Mouse (Mus musculus) adrenal gland, adult 18-20 months (tissue): Measurements from ENCODE around the gene Tdrd12. TPM values are rescaled to one million over a fixed set of nuclear protein-coding genes. Genes with fewer than 3 reads are reported as not detected.
"Not testable (repeated sequence)": the region's sequence is repeated elsewhere in the genome, so short reads cannot be mapped to it uniquely, and the experiment has no call there.

Experiments
- DNase-seq, 2 experiments: peaks; one replicate each; pipeline ENCODE4 v3.0.0; 2021 to 2022; ENCODE audit warnings: low spot score in 2 of 2
- long read RNA-seq, 2 experiments: library from polyadenylated mRNA; stranded (forward); transcript quantifications; one replicate each; pipeline ENCODE4 v2.0.0; 2021
- total RNA-seq, 2 experiments: library from RNA; stranded (reverse); gene quantifications; 1 replicate in 1 of 2; 2 replicates in 1 of 2; pipeline ENCODE4 v1.2.3; 2021

Gene Tdrd12
- under 1 TPM; 0.07 to 0.10 TPM for total RNA-seq
- long read RNA-seq, experiment 1: 0 reads
- long read RNA-seq, experiment 2: 0 reads

DNA sequence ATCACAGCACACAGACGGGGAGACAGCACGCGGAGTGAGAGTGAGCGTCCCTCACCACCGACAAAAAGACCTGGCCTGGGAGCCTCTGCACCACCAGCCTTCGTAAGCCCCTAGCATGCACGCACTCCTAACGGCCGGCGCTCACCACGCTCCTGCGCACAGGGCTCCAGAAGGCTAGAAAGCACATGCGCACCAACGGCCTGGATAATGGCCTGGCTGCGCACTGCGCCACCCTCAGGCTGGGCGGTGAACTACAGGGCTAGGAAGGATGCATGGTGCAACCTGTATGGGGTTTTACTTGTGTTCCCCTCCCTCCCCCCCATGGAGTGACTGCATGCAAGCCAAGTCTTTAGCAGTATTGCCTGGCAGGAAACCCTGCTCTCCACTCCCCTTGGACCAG is at the start of gene Tdrd12:
Gene Tdrd12 (minus strand): TSS at position 184 of the 400 bp plus-strand sequence.
- DNase-seq: no peak

DNA sequence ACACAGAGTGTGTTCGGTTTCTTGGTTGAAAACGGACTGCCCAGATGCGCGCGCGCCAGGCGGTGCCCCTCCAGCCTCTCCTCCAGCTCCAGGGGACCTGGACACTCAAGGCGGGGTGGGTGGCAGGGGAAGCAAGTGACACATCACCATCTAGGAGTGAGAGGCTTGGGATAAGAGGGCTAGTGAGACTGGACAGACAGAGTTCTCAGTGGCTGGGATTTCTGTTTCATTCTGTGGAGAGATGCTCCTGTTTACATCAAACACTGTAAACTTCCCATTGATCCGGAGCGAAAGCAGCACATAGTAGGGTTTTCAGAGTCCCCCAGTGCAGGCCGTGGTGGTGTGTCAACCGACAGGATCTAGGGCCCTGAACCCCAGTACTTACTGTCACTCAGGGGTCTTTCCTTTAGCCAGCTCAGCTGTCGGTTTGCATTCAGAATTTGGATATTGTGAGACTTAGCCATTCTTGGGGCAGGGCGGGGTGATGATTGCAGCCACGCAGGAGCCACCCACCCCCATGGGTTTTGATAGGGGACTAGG is 49.4 kb upstream of the Tdrd12 start:
- DNase-seq: no peak

DNA sequence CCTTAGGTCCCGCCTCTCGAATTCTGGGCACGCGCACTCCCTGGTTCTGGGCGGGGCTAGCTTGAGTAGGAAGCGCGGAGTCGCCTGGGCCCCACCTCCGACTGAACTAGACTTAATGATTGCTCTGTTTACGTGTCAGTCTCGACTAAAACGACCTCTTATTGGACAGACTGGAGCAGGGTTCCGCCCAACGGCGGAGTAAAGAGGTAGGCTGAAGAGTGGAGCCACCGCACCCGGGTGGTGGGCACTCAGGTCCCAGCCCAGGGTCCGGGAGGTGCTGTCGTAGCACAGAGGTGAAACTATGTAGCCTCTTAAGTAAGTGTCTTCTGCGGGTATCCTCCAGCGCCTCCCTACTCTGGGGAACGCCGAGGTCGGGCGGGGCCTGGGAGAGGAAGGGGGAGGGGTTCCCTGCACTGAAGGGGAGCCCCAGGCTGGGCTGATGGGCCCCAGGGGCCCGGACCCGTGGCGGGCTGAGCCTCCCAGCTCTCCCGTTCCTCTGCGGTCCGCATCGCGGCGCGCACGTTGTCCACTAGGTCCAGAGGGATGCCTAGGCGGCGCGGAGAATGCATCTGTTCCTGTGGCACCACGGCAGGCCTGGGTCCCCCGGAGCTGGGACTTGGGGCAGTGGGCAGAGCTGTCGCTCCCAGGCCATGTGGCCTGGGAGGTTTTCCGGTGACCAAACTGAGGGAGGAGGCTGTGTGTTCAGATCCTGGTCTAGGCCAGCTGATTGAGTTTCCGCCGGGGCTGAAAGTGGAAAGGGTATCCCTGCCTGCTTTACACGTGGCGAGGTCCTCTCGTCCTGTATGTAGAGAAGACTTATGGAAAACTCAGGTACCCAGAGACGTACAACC is 48.7 kb upstream of the Tdrd12 start, which contains the start of gene Ankrd27:
Gene Ankrd27 (plus strand): TSS at position 190 of the 851 bp plus-strand sequence.
- DNase-seq: peak; percentile 86 to 90

DNA sequence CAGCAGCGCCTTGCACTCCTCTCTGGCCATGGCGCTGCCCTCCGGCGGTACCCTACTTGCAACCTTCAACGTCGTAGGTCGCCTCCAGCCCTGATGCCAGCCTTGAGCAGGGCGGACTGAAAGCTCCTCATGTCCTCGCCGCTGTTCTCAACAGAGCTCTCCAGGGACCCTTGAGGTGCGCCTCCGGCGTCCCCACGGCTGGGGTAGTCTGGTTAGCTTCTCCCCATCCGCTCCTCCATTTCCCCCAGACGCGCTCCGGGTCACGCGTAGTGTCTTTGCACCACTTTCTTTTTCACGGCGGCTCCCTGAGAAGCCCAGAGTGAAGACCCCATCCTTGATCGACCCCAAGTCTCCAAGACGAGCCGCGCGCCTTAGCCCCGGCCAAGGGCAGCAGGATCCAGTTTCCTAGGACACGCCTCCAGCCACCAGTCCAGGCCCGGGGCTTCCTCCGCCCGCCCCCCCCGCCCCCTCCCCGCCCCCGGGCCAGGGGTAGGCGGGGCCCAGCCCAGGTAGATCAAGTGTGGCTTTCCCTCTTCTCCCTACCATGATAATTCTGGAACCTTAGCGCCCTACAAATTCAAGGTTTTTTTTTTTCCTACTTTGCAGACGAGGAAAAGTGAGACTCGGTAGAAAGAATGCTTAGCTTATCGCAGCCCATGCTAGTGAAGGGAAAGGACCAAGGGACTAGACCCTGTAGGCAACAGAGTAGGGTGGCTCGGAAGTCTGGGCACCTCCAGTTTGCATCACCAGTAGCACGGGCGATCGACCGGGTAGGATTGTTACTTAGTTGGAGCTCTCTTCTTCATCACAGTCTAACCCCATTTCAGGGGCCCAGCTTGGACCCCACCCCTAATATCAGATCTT is 47.9 kb upstream of the Tdrd12 start, which contains the start of gene Rgs9bp:
Gene Rgs9bp (minus strand): TSS at position 392 of the 864 bp plus-strand sequence.
- peak; percentile 27 to 40 for DNase-seq

DNA sequence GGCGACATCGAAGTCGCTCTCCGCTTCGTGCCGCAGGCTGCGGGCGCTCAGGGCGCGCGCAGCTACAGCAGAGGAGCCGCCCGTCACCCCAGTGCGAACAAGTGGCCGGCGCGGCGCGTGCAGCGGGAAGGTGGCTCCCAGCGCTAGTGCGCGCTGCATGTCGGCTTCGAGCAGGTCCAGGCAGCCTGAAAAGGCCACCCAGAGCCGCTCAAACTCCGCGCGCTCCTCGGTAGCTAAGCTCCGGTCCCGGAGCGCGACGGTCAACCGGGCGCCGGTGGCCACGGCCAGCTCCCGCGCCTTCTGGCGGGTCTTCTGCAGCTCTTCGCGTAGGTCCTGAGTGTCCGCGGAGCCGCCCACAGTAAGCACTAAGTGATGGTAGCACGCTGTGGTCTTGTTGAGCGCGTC is 47.2 kb upstream of the Tdrd12 start:
- peak in 1 of 2 experiments; percentile 31 for DNase-seq

DNA sequence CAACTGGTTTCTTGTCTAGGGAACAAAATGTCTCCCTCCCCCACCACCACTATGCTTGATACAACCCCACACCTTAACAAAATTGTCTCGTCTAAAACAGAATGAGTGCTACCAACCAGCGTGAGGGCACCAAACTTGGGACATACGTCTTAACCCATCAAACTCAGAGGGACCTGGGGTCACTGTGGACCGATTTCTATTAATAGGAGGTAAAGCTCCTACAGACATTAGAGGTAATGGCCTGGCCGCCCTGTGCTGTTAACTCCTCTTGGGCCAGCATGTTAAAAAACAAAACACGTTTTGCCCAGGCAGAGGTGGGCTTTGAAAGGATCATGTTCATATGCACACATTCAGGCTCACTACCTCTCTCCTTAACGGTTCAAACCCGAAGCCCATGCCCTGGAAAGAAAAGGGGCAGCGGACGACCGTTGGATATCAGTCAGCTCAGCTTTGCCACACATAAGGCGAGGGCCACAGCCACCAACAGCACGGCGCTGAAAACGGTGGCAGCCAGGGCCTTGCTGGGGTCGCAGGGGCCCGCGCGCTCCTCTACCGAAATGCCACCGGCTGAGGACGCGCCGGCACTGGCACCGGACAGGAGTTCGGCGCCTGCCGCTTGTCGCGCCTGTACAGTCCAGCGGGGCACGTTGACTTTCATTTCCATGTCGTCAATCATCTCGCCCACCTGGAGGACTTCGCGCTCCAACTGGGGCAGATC is 46.7 kb upstream of the Tdrd12 start:
- DNase-seq: peak in 1 of 2 experiments; percentile 30

DNA sequence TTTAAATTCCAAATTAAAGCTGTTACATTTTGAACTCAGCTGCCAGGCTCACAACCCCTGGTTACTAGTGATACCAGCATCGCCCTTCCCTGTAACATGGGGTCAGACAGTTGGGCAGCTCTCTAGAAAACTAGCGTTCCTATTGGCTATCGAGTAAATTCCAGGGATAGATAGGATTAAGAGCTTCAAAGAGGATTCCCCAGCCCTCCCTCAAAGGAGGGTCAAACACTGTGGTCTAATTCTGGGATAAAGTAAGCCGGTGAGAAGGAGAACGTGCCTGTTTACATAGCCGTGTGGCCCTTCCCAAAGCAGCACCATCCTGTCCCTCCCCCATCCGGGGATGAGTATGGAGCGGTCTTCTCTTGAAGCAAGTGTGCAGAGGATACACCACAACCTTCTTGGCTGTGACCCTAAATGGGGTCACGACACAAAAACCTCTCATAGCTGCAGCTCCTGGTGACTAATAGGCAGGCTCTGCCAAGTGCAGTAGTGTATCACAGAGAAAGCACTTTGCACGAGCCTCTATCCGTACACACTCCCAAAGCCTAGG is 46.0 kb upstream of the Tdrd12 start:
- DNase-seq: no peak

DNA sequence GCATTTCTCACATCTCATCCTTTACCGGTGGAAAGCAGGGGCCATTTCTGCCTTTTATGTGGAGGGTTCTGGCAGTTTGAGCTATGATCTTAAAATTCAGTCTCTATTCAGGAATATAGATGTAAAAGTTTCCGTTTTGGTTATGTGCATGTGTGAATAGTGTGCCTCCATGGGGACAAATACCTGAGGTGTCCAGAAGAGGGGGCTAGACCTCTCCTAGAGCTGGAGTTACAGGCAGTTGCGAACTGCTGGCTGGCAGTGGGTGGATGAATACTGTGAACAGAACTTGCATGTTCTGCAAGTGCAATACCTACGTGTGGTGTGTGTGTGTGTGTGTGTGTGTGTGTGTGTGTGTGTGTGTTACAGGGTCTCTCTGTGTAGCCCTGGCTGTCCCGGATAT is 45.2 kb upstream of the Tdrd12 start:
- no peak for DNase-seq

DNA sequence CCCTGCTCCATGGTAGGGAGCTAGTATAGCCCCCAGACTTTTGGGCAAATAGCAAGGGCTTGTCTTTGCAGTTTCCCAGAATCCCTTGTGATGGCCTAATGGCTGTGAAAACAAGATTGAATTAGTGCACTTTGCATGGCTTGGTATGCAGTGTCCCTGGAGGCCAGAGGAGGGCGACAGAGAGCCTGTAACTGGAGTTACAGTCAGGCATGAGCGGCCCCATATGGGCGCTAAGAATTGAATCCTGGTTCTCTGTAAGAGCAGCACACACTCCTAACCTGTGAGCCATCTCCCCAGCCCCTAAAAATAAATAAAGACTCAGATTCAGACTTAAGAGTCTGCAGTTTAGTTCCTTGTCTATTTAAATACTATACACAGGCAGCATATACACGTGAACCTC is 42.3 kb upstream of the Tdrd12 start:
- DNase-seq: peak; percentile 29 to 46

DNA sequence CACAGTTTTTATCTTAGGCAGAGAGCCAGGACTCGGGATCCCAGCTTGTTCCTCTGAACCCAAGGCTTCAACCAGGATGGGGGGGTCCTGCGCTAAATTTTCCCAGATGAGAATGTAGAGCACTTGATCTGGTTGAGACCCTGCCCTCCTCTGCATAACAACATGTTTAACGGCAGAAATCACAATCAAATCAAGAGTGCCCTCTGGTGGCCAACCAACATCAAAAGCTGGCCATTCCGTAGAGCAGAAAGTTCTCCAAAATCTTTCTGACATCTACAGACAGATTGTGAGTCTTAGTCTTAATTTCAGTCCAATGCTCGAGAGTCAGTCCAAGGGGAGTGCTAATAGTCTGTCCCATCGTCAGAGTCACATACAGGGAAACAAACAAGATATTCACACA is 33.3 kb upstream of the Tdrd12 start:
- not testable (repeated sequence) for DNase-seq

DNA sequence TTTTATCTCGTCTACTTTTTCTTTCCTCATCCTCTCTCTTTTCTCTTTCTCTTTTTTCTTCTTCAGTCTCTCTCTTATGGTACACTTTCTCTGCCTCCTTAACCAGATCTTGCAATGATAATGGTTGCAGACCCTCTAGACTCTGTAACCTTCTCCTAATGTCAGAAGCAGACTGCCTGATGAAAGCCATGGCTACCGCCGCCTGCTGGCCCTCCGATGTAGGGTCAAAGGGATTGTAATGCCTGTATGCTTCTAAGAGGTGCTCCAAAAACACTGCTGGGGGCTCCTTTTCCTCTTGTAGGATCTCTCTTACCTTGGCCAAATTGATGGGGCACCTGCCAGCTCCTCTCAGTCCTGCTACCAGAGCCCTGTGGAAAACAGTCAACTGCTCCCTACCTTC is 32.2 kb upstream of the Tdrd12 start:
- not testable (repeated sequence) for DNase-seq

DNA sequence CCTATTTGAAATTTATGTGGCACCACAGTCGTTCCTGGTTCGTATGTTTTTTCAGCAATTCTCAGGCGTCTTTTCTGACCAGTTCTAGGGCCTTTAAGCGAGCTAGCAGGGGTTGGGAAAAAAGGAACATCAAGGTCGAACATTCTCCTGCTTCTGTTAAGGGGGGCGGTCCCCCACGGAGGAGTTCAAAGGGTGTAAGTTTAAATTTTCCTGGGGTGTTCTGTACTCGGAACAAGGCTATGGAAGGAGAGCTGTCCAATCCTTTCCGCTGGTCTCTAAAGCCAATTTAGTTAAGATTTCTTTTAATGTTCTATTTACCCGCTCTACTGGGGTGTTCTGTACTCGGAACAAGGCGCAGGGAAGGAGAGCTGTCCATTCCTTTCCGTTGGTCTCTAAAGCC is 28.4 kb upstream of the Tdrd12 start:
- not testable (repeated sequence) for DNase-seq

DNA sequence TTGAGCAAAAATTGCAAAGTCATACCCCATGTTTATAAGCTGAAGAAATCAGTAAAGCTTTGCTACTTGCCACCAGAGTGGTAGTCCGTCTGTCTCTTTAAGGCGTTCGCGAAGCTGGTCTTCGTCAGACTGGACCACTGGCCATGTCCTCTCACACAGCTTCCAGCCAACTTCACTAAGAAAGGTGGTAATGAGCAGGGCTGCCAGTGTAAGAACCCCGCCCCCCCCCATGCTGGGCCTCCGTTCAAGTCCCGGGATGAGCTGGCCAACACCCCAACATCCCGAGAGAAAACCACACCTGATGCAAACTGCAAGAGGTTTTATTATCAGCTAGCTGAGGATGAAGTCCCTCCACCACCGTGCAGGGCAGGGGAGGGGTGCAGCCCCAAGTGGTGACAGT is 27.3 kb upstream of the Tdrd12 start:
- not testable (repeated sequence) for DNase-seq

DNA sequence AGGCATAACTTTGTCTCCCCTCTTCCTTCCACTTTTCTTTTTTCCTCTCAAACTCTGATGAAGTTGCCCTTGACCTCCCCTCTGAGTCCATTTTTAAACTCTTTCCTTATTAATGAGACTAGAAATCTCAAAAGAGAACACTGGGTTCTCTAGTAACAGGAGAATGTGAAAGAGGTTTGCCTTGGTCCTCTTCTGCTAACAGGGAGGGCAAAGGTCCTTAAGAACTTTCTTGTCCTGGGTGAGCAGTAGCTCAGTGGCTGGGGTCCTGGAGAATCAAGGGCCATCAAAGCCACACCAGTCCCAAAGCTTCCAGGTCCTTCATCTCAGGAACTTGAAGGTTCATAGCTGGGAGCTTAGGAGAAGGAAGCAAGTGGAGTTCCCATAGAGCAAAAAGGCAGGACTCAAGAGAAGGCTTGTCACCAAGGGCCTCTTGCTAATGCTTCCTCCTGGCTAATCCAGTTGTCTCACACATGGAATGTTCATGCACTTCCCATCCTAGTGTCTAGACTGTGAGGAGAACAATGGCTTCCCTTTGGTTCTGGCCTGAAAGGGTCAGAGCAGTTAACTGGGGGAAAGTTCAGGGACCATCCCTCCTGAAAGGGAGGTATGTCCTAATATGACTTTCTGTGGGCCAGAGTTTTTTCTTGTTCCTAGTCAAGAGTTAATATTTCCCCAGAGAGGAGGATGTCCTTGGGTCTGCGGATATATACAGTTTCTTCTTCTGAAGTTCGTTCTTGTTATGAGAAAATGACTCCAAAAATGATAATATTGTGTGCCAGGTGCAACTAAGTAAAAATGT is 26.7 kb upstream of the Tdrd12 start:
- no peak for DNase-seq

DNA sequence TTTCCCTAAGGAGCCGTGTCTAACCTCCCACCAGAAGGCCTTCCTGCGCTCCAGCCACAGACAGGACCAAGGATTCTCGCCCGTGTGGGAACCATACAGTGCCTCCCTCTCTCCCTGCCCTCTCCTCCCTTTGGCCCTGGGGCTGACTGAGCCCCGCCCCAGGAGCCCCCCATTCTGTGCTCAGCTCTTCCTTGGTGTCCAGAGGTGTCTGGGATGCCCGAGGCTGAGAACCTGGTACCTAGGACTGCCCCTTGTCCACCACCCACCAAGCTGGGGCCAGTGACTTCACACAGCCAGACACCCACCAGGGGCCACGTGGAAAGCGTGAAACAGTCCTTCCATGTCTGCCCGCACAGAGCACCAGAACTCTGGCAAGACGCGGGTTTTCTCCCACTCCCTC is 25.5 kb upstream of the Tdrd12 start:
- no peak for DNase-seq

DNA sequence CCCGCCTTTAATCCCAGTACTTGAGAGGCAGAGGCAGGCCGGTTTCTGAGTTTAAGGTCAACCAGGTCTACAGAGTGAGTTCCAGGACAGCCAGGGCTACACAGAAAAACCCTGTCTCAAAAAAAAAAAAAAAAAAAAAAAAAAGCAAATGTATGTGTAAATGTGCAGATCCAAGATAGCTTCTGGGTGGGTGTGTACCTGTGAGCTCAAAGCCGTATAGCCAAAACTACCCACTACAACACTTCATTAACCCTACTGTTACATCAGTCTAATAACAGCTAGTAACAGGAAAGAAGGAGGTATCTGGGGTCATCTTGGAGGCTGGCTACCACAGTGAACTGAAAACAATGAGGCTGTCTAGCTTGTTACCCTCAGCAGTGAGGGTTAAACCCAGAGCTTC is 22.3 kb upstream of the Tdrd12 start:
- DNase-seq: no peak

DNA sequence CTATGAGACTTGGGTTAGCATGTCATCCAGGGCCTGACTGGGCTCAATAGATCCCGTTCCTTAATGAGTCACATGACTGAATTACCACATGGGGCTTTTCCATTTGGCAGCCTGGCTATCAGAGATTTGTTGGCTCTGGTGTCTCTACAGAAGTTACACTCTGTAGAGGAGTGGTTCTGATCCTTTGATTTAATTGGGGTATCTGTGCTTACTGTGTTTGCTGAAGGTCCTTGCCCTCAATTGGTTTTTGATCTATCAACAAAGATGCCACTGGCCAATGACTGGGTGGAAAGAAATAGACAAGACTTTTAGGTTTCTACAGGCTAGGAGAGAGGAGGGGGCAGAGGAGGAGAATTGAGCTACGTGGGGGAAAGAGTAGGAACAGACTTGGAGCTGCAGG is 21.1 kb upstream of the Tdrd12 start:
- no peak for DNase-seq

DNA sequence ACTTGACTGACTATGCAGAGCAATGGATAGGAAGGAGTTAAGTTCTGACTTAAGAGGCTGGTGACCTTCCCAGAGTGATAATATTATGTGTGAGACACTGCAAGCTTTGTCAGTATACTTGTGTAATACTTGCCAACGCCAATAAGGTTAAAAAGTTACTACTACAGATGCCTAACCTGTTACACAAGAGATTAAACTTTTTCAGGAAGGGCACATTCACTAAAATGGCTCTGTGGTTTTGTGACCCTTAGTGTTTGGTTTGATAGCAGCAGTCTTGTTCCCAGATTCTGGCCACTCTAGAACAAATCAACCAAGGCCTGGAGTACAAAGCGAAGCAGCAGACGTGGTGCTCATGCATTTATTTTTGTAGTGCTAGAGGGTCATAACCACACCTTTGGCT is 20.0 kb upstream of the Tdrd12 start:
- DNase-seq: no peak

DNA sequence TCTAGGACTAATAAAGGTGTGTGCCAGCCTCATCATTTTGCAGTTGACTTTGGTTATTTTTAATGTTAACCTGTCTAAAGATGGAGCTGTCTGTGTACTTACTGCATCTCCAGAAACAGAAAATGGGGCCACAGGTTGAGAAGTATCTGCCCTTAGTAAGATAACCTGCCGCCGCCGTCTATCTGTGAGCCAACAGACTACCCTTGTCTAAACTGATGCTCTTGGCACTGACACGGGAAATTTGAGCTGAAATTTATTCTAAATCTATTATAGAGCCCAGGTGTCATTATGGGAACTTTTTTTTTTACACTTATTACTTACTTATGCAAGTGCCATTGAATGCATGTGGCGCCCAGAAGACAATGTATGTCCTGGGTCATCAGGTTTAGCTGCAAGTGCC is 19.4 kb upstream of the Tdrd12 start:
- no peak for DNase-seq

DNA sequence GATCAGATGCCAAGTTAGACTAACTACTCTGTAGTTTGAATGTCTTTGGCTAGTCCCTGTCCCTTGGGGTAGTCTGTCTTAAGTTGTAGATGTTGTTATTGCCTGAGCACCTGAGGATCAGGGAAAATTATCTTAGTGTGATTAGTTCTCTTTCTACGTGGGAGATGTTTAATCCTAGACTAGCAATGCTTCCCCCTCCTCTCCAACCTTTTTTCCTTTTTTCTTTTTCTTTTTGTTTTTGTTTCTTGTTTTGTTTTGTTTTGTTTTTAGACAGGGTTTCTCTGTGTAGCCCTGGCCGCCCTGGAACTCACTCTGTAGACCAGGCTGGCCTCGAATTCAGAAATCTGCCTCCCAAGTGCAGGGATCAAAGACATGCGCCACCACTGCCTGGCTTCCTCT is 18.7 kb upstream of the Tdrd12 start, which contains the start of gene Nudt19:
Gene Nudt19 (minus strand): TSS at position 100 of the 399 bp plus-strand sequence.
- no peak for DNase-seq
